Mouse (Mus musculus) testis, postnatal 10 days (tissue): Measurements from ENCODE around the gene Cdca7l.

Source experiments
- DNase-seq: peaks from one replicate; pipeline ENCODE4 v3.0.0; 2021; ENCODE audit warnings: low spot score

The Cdca7l gene

GRCm38 (mm10) chr12:117809327-117810017 is 5.4 kb downstream of the Cdca7l start:
- no peak for DNase-seq

GRCm38 (mm10) chr12:117810074-117810473 is 6.0 kb downstream of the Cdca7l start:
- DNase-seq: no peak

- no peak for DNase-seq
Observed at GRCm38 (mm10) chr12:117820138-117820858, 16.2 kb downstream of the Cdca7l start.

GRCm38 (mm10) chr12:117820859-117821221 is 16.8 kb downstream of the Cdca7l start:
- no peak for DNase-seq

GRCm38 (mm10) chr12:117821394-117821793 is 17.3 kb downstream of the Cdca7l start:
- no peak for DNase-seq

GRCm38 (mm10) chr12:117828350-117828749 is 24.3 kb downstream of the Cdca7l start:
- no peak for DNase-seq

GRCm38 (mm10) chr12:117831351-117831961 is 27.4 kb downstream of the Cdca7l start:
- no peak for DNase-seq

GRCm38 (mm10) chr12:117832190-117832589 is 28.1 kb downstream of the Cdca7l start:
- no peak for DNase-seq

GRCm38 (mm10) chr12:117834652-117835051 is 30.6 kb downstream of the Cdca7l start:
- no peak for DNase-seq

GRCm38 (mm10) chr12:117835371-117835770 is 31.3 kb downstream of the Cdca7l start:
- DNase-seq: no peak

GRCm38 (mm10) chr12:117837376-117837775 is 33.3 kb downstream of the Cdca7l start:
- DNase-seq: no peak

- DNase-seq: no peak
Observed at GRCm38 (mm10) chr12:117840705-117841104, 36.6 kb downstream of the Cdca7l start.

GRCm38 (mm10) chr12:117842676-117843075 is 38.6 kb downstream of the Cdca7l start:
- no peak for DNase-seq

- DNase-seq: peak; percentile 75
Observed at GRCm38 (mm10) chr12:117843302-117844074, 39.4 kb downstream of the Cdca7l start.

- no peak for DNase-seq
Observed at GRCm38 (mm10) chr12:117844075-117844408, 40.0 kb downstream of the Cdca7l start.

GRCm38 (mm10) chr12:117844917-117845316 is 40.8 kb downstream of the Cdca7l start:
- no peak for DNase-seq

- no peak for DNase-seq
Observed at GRCm38 (mm10) chr12:117848621-117849020, 44.5 kb downstream of the Cdca7l start.

GRCm38 (mm10) chr12:117850472-117850871 is 46.4 kb downstream of the Cdca7l start:
- DNase-seq: no peak

- peak; percentile 72 for DNase-seq
Observed at GRCm38 (mm10) chr12:117853316-117853715, 49.2 kb downstream of the Cdca7l start.

GRCm38 (mm10) chr12:117857023-117857422 is 52.9 kb downstream of the Cdca7l start:
- DNase-seq: no peak

GRCm38 (mm10) chr12:117857884-117858283 is 53.8 kb downstream of the Cdca7l start:
- no peak for DNase-seq

GRCm38 (mm10) chr12:117860840-117861239 is 56.8 kb downstream of the Cdca7l start:
- DNase-seq: no peak

GRCm38 (mm10) chr12:117861249-117861648 is 57.2 kb downstream of the Cdca7l start:
- DNase-seq: no peak
